Mouse (Mus musculus) G1E (cell line): ENCODE measurements around the gene Ntrk3. TPM values are rescaled to one million over a fixed set of nuclear protein-coding genes. Genes with fewer than 3 reads are reported as not detected.

ENCODE experiments used
- ATAC-seq: 2 replicates; pipeline ENCODE4 v1.8.0; 2016; ENCODE audit warnings: mild to moderate bottlenecking; ENCODE audit not compliant: insufficient number of reproducible peaks, poor library complexity, low FRiP score, severe bottlenecking; ENCODE audit errors: extremely low read depth
- DNase-seq: peaks from one replicate; pipeline ENCODE4 v3.0.0; 2012; ENCODE audit warnings: low spot score
- H3K27me3 ChIP-seq: 2 replicates; pipeline ENCODE4 v1.6.1; 2012; ENCODE audit warnings: mild to moderate bottlenecking, low read length, inconsistent platforms; ENCODE audit not compliant: insufficient read depth
- H3K36me3 ChIP-seq: replicated peaks from 2 replicates; pipeline ENCODE3; 2012; ENCODE audit warnings: mild to moderate bottlenecking, inconsistent platforms
- H3K4me1 ChIP-seq: 2 replicates; pipeline ENCODE4 v1.6.1; 2012; ENCODE audit warnings: low read depth, low read length, inconsistent platforms, mixed read lengths; ENCODE audit not compliant: insufficient read depth
- H3K4me3 ChIP-seq: 2 replicates; pipeline ENCODE4 v1.5.1; 2012; ENCODE audit warnings: low read depth, mild to moderate bottlenecking, inconsistent platforms, low read length, moderate library complexity, mixed read lengths
- H3K9me3 ChIP-seq: replicated peaks from 2 replicates; pipeline ENCODE4 v1.6.1; 2012; ENCODE audit warnings: inconsistent platforms
- CTCF ChIP-seq: IDR thresholded peaks from 2 replicates; pipeline ENCODE4 v1.5.1; 2012; ENCODE audit warnings: low read depth, low read length, inconsistent platforms, mixed read lengths
- GATA1 ChIP-seq: IDR thresholded peaks from 2 replicates; pipeline ENCODE4 v1.6.1; 2012; ENCODE audit warnings: borderline replicate concordance, low read length, inconsistent platforms, mixed read lengths
- GATA2 ChIP-seq: IDR thresholded peaks from 2 replicates; pipeline ENCODE4 v1.6.1; 2012; ENCODE audit warnings: low read depth, low read length, inconsistent platforms, borderline replicate concordance
- POLR2AphosphoS5 ChIP-seq: IDR thresholded peaks from 2 replicates; pipeline ENCODE4 v1.6.1; 2012; ENCODE audit warnings: low read depth, low read length, inconsistent platforms; ENCODE audit not compliant: insufficient replicate concordance
- TAL1 ChIP-seq: conservative IDR thresholded peaks from 2 replicates; pipeline ENCODE4 v1.6.1; 2012; ENCODE audit warnings: low read depth, low read length, inconsistent platforms, mixed read lengths
- polyA plus RNA-seq: library from polyadenylated mRNA; stranded (reverse); fragments of >175 nt; gene quantifications from 2 replicates; pipeline ENCODE4 v1.2.3, GENCODE M21; 2012
- total RNA-seq, 2 experiments: library from RNA; stranded (forward) in 1 of 2; stranded (reverse) in 1 of 2; fragments of 200-1000 nt in 1 of 2; fragments of >200 nt in 1 of 2; fragmentation: Nextera tagmentation in 1 of 2; gene quantifications; 2 replicates each; pipeline ENCODE4 v1.2.3; 2014 to 2017

Ntrk3 gene
- total and polyA plus RNA-seq, 3 experiments: 0.27 TPM; not detected in 2

DNA sequence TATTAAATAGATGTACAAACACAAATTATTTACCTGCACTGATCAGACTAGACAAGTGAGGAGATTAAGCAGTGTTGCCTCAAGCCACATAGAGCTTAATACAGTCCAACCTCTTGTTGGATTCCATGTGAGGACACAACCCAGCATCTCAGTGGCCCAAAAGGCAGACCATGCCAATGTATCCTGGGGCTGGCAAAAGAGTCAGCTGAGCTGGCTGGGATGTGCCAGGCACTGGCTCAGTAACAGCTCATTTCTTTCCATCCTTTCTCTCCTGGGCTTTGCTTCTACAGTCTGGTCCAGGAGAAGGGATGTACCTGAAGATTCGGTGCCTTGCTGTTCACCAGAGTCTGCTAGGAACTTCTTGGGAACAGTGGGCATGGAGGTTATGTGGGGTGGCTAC is 266.5 kb downstream of the Ntrk3 start:
- no peak for TF ChIP-seq CTCF
- no peak for TF ChIP-seq POLR2AphosphoS5
- no peak for TF ChIP-seq GATA1
- no peak for TF ChIP-seq TAL1
- no peaks in the 10 kb centered on the region for H3K27me3 ChIP-seq
- no peaks in the 10 kb centered on the region for H3K36me3 ChIP-seq
- ATAC-seq (no peak), DNase-seq (no peak)
- no peak overlapping the region for H3K4me3 ChIP-seq
- no peaks in the 10 kb centered on the region for H3K4me1 ChIP-seq
- H3K9me3 ChIP-seq: peaks cover 18% of the 10 kb centered on the region

DNA sequence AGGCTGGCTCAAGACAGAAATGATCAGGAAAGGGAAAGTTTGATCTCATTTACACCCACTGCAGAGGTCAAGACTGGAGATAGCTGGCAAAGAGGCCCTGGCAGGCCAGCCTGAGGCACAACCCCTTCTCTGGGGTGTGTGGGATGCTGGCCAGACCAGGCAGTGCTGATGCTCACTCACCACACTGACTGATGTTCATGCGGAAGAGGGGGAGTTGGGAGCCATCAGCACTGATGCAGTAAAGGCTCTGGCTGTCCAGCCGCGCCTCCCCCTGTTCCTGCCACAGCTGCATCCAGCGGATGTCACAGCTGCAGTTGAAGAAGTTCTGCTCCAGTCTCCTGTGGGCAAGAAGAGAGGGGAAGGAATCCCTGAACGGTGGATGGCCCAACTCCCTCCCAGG is 275.2 kb downstream of the Ntrk3 start:
- H3K4me3 ChIP-seq: no peak overlapping the region; the same call in 1 of the 2 replicates
- TF ChIP-seq CTCF (no peak), GATA2 (no peak), TAL1 (no peak), GATA1 (no peak), POLR2AphosphoS5 (no peak)
- no peaks in the 10 kb centered on the region for H3K4me1 ChIP-seq
- DNase-seq (no peak), ATAC-seq (no peak)
- no peaks in the 10 kb centered on the region for H3K27me3 ChIP-seq
- no peaks in the 10 kb centered on the region for H3K36me3 ChIP-seq
- H3K9me3 ChIP-seq: peaks cover 45% of the 10 kb centered on the region

DNA sequence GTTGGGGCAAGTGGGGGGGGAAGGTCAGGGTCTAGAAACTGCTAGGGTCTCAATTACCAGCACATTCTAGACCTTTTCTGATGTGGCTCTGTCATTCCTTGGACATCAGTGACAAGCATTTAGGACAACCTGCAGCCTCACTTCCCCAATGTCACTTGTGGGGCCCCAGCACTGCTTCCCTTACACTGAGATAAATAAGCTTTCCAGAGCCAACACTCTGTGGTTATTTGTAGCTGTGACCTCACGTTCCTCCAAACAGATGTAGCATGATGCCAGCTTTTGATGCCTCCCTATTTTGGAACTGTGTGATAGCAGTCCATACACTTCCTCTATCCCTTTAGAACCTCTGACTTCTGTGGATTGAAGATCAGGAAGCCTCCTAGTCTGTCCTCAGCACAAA is 278.8 kb downstream of the Ntrk3 start:
- TF ChIP-seq POLR2AphosphoS5 (no peak), TAL1 (no peak), GATA1 (no peak), GATA2 (no peak), CTCF (no peak)
- H3K4me1 ChIP-seq: no peaks in the 10 kb centered on the region
- no peaks in the 10 kb centered on the region for H3K27me3 ChIP-seq
- peaks cover 47% of the 10 kb centered on the region for H3K9me3 ChIP-seq
- H3K4me3 ChIP-seq: no peak overlapping the region
- ATAC-seq (no peak), DNase-seq (no peak)
- no peaks in the 10 kb centered on the region for H3K36me3 ChIP-seq

DNA sequence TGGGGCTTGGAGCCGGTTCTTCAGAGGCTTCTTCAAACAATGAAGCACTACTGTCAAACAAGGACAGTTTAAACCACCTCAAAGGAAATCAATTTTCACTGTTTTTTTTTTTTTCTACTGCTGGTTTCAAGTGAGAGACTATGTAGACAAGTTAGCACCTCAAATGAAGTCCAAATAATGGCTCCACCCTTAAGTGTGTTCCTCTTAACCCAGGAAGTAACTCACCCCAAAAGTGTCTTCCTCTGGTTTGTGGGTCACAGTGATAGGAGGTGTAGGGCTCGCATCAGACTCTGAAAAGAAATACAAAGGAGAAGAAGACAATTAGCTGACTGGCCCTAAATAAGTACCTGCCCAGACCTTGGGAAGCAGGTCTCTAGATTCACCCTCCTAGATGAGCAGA is 286.1 kb downstream of the Ntrk3 start:
- ATAC-seq: no peak

DNA sequence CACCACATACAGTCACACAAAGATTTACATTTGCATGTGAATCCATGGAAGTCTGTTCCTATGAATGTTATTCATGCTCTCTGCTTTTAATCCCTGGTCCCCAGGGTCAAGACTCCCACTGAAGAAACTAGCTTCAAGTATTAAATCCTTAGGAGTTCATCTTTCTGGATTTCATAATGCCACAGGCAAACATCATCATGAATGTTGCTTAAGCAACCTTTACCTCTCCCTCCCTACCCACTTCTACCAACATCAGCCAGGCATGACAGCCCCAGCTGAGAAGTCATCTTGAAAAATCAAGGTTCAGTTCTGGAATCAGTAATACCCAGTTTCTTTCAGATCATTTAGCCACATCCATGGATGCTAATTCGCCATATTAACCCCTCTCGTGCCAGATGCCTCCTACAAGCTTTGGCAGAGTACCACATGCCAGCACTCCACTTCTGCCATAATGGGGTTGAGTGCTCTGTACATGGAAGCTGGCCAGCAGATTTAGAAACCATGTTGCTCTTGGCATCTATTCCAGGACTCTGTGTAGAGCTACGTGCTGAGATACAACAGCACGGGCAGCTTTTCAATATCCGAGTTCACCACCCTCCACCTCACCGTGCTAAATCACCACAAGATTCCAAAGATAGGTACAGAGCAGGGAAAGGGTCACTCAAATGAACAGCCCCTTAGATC is 287.8 kb downstream of the Ntrk3 start:
- DNase-seq (no peak), ATAC-seq (no peak)
- no peaks in the 10 kb centered on the region for H3K27me3 ChIP-seq
- H3K4me1 ChIP-seq: no peaks in the 10 kb centered on the region
- H3K36me3 ChIP-seq: no peaks in the 10 kb centered on the region
- no peak overlapping the region for H3K4me3 ChIP-seq
- H3K9me3 ChIP-seq: peaks cover 15% of the 10 kb centered on the region
- no peak for TF ChIP-seq GATA1
- no peak for TF ChIP-seq CTCF
- TF ChIP-seq POLR2AphosphoS5: no peak
- no peak for TF ChIP-seq TAL1

More for the DNA sequence above, 286.1 kb downstream of the Ntrk3 start:
- H3K9me3 ChIP-seq: peaks cover 15% of the 10 kb centered on the region
- DNase-seq: no peak
- H3K4me1 ChIP-seq: no peaks in the 10 kb centered on the region
- H3K27me3 ChIP-seq: no peaks in the 10 kb centered on the region
- no peak overlapping the region for H3K4me3 ChIP-seq
- TF ChIP-seq GATA2 (no peak), POLR2AphosphoS5 (no peak), CTCF (no peak), GATA1 (no peak), TAL1 (no peak)
- H3K36me3 ChIP-seq: no peaks in the 10 kb centered on the region

DNA sequence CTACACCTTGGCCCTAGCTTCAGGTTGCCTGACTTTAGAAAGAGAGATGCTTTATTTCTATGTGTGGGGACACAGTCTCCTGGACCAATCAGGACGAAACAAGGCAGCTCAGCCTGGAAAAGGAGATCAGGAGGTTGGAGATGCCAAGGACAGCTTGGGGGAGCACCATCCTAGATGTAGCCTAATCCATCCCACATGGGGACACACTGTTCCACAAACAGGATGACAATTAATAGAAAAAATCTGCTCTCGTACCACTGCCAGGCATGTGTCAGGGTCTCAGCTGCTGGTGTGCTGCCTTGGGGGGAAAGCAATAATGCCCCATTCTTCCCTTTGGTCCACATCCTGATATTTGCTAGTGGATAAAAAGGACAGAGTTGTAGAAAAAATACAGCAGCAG is 289.0 kb downstream of the Ntrk3 start:
- no peak for DNase-seq
- no peak for ATAC-seq
- no peak overlapping the region for H3K4me3 ChIP-seq
- H3K9me3 ChIP-seq: peaks cover 15% of the 10 kb centered on the region
- H3K36me3 ChIP-seq: no peaks in the 10 kb centered on the region
- H3K4me1 ChIP-seq: no peaks in the 10 kb centered on the region
- H3K27me3 ChIP-seq: no peaks in the 10 kb centered on the region
- TF ChIP-seq CTCF (no peak), GATA2 (no peak), TAL1 (no peak), GATA1 (no peak), POLR2AphosphoS5 (no peak)
